Mouse (Mus musculus): ENCODE data around the gene Tmub2. TPM values are rescaled to one million over a fixed set of nuclear protein-coding genes. Genes with fewer than 3 reads are reported as not detected.
"Not testable (repeated sequence)": the region's sequence is repeated elsewhere in the genome, so short reads cannot be mapped to it uniquely, and the experiment has no call there.

Gene Tmub2
- total RNA-seq, 2 experiments from 2014 or later = 61.1 to 67.4 TPM

DNA sequence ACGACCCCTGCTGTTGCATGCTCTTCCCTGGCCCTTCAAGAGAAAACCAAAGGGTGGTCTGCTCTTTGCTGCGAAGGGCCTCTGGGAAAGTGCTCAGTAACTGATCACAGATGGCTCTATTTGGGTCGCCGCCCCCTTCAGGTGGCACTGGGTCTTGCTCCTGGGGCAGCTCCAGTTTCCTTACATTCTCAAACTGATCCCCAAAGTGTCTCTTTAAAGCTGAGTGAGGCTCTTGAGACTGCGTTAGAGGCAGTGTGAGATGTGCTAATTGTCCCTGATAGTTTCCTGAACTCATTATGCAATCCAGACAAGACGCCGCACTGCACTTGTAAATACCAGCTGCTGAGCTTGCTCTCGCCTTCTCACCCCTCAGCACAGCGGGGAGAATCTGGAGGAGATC lies 27.2 kb upstream of the Tmub2 start:
- Histone ChIP-seq H3K27ac (no peak overlapping the region), H3K4me3 (no peak overlapping the region)
- no peak for DNase-seq (ENCODE audit: low spot score in 2 of 2)
- TF ChIP-seq CTCF (conservative IDR thresholded peaks at IDR 0.05) = peak; percentile 66

DNA sequence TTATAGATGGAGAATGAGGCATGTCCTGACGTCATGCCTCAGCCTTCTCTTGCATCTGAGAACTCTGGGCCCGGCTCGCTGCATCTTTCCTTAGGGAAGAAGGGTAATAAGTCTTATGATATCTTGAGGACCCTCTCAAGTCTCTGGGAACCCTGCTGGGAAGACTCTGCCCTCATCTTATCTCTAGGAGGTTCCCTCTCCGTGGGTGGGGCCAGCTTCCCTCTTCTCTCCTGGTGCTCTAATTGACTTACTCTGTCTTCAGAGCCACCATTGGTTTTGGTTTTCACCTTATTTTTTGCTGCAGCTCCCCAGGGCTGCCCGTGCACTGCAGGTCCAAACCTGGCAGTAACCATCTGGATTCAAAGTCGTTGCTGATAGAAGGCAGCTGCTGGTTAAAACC lies 26.6 kb upstream of the Tmub2 start:
- Histone ChIP-seq H3K27ac (no peak overlapping the region), H3K4me3 (no peak overlapping the region)
- DNase-seq (ENCODE audit: low spot score in 2 of 2) = no peak
- TF ChIP-seq CTCF (conservative IDR thresholded peaks at IDR 0.05) = no peak

DNA sequence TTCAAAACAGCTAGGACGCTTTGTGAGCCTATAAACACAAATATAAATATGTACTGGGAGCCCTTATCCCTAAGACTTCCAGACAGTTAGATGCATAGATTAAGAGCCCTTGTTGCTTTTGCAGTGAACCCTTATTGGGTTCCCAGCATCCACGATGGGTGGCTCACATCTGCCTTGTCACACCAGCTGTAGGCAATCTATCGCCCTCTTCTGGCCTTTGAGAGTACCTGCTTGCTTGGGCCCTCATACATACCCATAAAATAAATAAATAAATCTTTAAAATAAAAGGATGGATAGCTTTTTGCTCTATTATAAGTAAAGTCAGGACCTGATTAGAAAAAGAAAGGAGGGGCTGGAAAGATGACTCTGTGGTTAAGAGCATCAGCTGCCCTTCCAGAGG lies 26.2 kb upstream of the Tmub2 start:
- no peak overlapping the region for H3K4me3 ChIP-seq
- TF ChIP-seq CTCF (conservative IDR thresholded peaks at IDR 0.05) = peak; percentile 48
- H3K27ac ChIP-seq = no peak overlapping the region
- no peak for DNase-seq (ENCODE audit: low spot score in 2 of 2)

DNA sequence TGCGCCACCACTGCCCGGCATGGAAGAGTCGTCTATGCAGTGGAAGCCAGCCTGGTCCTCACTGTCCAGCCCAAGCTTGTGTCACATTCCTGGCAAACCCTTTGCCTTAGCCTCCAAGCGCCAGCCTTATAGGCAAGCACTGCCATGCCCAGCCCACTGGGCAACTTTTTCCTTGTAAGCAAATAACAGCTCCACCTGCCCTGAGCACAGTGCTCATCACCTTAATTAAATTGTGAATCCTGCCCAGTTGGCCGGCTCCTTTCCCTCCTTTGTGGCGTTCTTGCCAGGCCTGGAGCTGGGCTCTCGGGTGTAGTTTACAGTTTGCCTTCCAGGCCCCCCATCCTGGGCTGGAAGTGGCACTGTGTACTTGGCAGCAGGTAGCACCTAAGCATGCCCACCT lies 21.5 kb upstream of the Tmub2 start:
- no peak for TF ChIP-seq CTCF (conservative IDR thresholded peaks at IDR 0.05)
- no peak overlapping the region for H3K4me3 ChIP-seq
- DNase-seq (ENCODE audit: low spot score in 2 of 2) = no peak
- H3K27ac ChIP-seq = no peak overlapping the region

DNA sequence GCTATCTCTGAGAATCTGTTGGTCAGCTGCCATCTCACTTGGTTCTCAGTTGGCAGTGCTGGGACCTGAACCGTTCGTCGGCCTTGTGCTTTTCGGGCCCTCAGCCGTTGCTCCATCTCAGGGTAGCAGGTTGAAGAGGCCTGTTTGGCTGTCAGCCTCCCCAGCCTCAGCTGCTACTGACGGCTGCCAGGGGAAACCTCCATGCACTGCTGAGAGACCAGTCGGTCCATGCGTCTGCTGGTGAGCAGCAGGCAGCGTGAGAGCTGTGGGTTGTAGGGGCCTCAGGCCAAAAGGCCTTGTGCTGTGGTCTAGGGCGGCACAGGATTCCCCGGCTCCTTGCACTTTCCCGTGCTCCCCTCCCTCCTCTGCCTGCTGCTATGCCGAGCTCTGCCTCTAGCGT lies 18.9 kb upstream of the Tmub2 start:
- DNase-seq (ENCODE audit: low spot score in 2 of 2) = no peak
- Histone ChIP-seq H3K27ac (no peak overlapping the region), H3K4me3 (no peak overlapping the region)
- no peak for TF ChIP-seq CTCF (conservative IDR thresholded peaks at IDR 0.05)

DNA sequence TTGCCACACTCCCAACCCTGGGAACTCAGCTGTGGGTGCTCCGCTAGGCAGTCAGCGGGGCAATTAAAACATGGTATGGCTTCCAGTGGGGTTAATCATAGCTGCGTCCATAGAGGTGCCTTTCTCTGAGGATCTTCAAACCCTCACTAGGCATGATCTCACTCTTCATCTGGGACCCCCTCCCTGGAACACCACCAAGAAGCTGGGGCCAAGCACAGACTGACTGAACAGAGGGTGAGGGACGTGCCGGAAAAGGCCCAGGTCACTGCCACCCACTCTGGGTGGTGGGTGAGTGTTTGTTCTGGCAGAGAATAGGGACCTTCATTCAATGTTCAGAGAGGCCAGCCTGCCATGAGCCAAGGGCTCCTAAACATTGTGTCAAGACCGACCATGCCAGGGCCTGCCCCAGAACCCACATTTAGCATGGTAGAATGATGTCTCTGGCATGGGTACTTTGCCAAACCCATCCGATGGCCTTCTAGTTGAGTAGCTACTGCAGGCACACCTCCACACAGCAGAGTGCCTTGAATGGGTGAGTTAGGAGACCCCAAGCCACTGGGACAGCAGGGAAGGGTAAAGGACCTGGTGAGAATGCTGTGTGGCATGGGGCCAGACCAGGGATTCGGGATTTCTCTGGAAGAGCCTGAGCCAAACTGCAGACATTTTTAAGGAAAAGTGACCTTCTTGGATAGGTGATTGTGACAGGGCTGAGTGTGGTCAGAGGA lies 17.9 kb upstream of the Tmub2 start:
- DNase-seq (ENCODE audit: low spot score in 2 of 2) = no peak
- Histone ChIP-seq H3K4me3 (no peak overlapping the region), H3K27ac (no peak overlapping the region)
- no peak for TF ChIP-seq CTCF (conservative IDR thresholded peaks at IDR 0.05)

DNA sequence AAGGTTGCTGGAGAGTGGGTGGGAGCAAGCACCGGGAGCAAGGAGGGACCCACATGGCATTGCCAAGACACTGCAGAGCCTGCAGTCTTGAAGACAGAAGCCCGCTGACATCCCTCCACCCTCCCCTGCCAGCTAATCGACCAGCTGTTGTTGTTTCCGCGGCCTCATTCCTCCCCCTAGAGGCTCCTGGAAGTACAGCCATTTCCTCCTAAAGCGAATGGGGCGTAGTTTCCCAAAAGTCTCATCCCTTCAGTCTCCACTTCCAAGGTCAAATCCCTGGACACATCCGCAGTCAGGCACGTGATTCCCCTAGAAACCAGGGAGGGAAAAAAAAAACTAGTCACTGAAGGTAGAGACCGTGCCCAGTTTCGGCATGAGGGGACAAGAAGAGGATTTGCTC lies 17.3 kb upstream of the Tmub2 start:
- TF ChIP-seq CTCF (conservative IDR thresholded peaks at IDR 0.05) = peak; percentile 89

DNA sequence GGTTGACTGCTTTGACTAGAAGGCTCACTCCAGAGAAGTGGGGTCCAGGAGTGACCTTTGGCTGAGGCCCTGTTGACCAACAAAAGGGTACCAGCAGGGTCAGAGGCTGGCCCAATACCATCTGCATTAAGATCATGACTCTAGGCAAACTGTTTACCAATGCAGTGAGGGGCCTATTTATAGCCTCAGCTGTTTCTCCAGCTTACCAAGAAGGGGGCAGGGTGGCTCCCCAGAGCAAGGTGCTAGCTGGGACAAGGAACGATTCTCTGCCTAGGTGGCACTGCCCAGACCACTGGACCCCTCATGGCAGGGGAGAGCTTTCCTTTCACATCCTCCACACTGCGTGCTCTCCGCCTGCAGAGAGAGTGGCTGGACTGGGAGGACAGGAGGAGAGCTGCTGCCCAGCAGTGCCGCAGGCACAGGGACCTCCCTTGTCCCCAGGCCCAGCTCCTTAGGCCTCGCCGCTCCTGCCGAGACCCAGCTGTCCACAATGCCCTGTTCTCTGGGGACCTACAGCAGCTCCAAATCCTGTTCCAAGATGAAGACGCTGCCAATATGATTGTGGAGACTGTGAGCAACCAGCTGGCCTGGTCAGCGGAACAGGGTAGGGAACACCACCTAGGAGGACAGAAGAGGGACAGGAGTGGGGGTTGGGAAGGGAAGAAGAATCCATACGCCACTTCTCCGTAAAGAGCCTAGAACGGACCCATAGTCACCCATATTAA lies 16.0 kb upstream of the Tmub2 start, which contains the start of gene Asb16:
TSS of gene Asb16 (plus strand) at position 224 of the 725 bp plus-strand sequence.
- Histone ChIP-seq H3K4me3 (no peak within 1 kb of the TSS), H3K27ac (no peak within 1 kb of the TSS)
- no peak for TF ChIP-seq CTCF (conservative IDR thresholded peaks at IDR 0.05)
- no peak for DNase-seq (ENCODE audit: low spot score in 2 of 2)

More for the DNA sequence above, 17.3 kb upstream of the Tmub2 start:
- no peak overlapping the region for H3K4me3 ChIP-seq
- DNase-seq (ENCODE audit: low spot score in 2 of 2) = peak; percentile 77
- no peak overlapping the region for H3K27ac ChIP-seq

DNA sequence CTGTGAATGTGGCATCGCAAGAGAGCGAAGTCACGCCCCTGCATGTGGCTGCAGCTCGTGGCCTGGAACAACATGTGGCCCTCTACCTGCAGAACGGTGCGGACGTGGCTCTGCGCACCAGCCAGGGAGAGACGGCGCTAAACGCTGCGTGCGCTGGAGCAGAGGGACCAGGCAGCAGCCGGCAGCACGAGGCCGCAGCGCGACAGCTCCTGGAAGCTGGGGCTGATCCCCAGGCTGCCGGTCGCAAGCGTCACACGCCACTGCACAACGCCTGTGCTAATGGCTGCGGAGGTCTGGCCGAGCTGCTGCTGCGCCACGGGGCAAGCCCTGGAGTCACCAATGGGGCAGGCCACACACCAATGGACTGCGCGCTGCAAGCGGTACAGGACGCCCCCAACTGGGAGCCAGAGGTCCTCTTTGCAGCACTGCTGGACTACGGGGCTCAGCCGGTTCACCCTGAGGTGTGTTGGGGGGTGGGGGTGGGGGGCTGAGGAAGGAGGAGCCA lies 8.3 kb upstream of the Tmub2 start:
- no peak for DNase-seq (ENCODE audit: low spot score in 2 of 2)
- TF ChIP-seq CTCF (conservative IDR thresholded peaks at IDR 0.05) = 0 out of 2 replicates have a peak, but pooled peaks have one; percentile 11
- H3K4me3 ChIP-seq = peak overlapping the region; percentile 51
- H3K27ac ChIP-seq = no peak overlapping the region

DNA sequence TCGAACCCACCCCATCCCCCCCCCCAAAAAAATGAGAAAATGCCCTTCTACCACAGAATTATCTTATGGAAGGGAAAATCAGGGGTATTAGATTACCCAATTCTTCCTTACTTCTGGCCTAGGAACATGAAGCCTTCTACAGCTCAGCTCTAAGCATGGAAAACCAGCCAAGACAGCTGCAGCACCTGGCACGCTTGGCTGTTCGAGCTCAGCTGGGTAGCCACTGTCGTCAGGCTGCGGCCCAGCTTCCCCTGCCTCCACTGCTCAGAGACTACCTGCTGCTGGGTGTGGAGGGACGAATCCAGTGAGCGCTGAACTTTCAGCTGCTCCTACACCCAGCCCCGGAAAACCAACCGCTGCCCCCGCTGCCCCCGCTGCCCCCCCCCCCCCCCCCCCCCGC lies 7.0 kb upstream of the Tmub2 start:
- Histone ChIP-seq H3K27ac (no peak overlapping the region), H3K4me3 (no peak overlapping the region)
- no peak for TF ChIP-seq CTCF (conservative IDR thresholded peaks at IDR 0.05)
- no peak for DNase-seq (ENCODE audit: low spot score in 2 of 2)

DNA sequence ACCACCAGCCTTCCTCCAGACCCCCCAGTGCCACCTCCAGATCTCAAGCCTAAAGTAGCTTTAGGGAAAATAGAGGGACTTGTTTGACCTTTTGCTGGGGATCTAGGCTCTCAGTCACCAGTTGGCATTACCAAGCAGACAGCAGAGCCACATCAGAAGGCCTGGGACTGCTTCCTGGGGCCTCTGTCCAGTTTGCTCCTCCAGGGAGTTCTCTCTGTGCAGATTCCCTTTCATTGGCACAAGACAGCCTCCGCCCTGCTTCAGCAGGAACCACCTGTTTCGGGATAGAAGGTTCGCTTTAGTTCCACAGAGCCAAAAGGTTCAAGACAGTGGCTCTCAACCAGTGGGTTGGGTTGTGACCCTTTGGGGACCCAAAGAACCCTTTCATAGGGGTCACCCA lies 5.1 kb upstream of the Tmub2 start:
- no peak for TF ChIP-seq CTCF (conservative IDR thresholded peaks at IDR 0.05)
- no peak for DNase-seq (ENCODE audit: low spot score in 2 of 2)
- H3K27ac ChIP-seq = no peak overlapping the region
- H3K4me3 ChIP-seq = no peak overlapping the region

DNA sequence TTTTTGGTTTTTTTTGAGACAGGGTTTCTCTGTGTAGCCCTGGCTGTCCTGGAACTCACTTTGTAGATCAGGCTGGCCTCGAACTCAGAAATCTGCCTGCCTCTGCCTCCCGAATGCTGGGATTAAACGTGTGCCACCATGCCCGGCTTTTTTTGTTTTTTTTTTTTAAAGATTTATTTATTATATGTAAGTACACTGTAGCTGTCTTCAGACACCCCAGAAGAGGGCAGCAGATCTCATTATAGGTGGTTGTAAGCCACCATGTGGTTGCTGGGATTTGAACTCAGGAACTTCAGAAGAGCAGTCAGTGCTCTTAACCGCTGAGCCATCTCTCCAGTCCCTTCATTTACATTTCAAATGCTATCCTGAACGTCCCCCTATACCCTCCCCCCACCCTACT lies 4.5 kb upstream of the Tmub2 start:
- DNase-seq (ENCODE audit: low spot score in 2 of 2) = not testable (repeated sequence)
- TF ChIP-seq CTCF (conservative IDR thresholded peaks at IDR 0.05) = peak; percentile 52

DNA sequence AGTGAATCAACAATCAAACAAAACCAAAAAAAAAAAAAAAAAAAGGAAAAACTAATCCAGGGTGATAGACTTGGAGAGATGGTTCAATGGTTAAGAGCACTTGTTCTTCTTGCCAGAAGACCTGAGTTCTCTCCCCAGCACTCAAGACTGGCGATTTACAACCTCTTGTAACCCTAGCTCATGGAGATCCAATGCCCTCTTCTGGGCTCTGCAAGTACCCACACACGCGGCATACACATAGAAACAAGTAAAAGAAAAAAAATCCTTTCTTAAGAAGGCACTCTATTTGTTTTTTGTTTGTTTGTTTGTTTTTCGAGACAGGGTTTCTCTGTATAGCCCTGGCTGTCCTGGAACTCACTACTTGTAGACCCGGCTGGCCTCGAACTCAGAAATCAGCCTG lies 809 bp upstream of the Tmub2 start:
- DNase-seq (ENCODE audit: low spot score in 2 of 2) = no peak
- peak overlapping the region; percentile 96 for H3K27ac ChIP-seq
- peak overlapping the region; percentile 86; the same call in 1 of the 2 replicates for H3K4me3 ChIP-seq
- TF ChIP-seq CTCF (conservative IDR thresholded peaks at IDR 0.05) = no peak

More for the DNA sequence above, 4.5 kb upstream of the Tmub2 start:
- not testable (repeated sequence) for H3K27ac ChIP-seq, H3K4me3 ChIP-seq

All from layer of hippocampus, adult 2 months (tissue).